Mouse (Mus musculus): ENCODE data around the gene Camk1d.

DNA sequence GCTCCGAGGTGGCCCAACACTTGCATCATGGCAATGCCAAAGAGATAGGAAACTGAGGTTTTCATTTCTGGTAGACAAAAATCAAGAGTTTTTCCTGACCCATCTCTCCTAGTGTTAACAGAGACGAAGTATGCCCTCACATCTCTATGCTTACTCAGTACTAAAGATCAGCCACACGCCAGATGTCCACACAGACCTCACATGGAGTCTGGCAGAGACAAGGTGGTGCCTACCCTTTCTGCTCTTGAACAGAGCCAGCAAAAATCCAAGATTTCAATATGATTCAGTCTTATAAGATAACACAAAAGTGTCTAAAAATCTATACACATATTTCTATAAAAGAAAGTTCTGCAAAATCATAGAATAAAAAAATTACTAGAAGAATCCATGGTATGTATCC, 227.0 kb downstream of the Camk1d start:
- no peak for TF ChIP-seq CTCF (IDR thresholded peaks at IDR 0.05; ENCODE audit: low read depth)
- no peak for TF ChIP-seq EP300 (IDR thresholded peaks at IDR 0.05; ENCODE audit: low read depth)

All from heart, postnatal 0 days (tissue).